25 mouse cellular contexts compared by ENCODE assay signal in the genomic region with DNA sequence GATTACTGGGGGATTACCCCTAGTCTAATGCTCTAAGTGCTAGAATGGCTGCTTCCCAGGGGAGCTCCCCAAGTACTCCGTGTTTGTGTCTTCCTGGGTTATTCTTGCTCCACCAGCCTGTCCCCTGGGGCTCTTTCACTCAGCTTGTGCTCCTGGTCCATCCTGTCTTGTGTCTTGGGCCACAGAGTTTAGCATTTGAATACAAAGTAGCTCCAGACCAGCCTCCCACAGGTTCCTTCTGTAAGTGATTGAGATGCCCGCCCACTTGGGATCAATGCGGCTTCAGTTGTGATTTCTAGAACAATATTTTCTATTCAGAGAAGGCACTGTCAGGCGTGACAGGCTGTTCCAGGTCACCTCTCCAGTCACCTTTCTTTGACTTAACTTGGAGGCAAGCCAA. TPM values are rescaled to one million over a fixed set of nuclear protein-coding genes. Genes with fewer than 3 reads are reported as not detected.
A peak's percentile ranks its signal among the peaks of the same experiment; 100 is the strongest.
DNase-seq lines count a peak whose midpoint lies in the region; ATAC-seq lines count a peak whose summit lies in the region.
"Had no signal": no experiment of that assay in that cellular context is flagged by ENCODE, and none has a peak within 500 bp of the region (broad histone marks: within the 10 kb centered on the region; RNA-seq: fewer than 3 reads in every experiment).

No protein-coding gene starts in this region.

- no peak overlapping the region for H3K9ac ChIP-seq in liver, embryonic 13.5 days
- H3K9ac ChIP-seq in liver, embryonic 11.5 days (ENCODE audit: low read depth, low read length) = no peak overlapping the region
- H3K9ac ChIP-seq: forebrain, postnatal 0 days; hindbrain, embryonic 15.5 days; limb, embryonic 12.5 days; liver, embryonic 14.5 days; lung, embryonic 15.5 days; neural tube, embryonic 12.5 days had no signal

- H3K4me3 ChIP-seq in liver, embryonic 13.5 days (replicated peaks) = no peak overlapping the region
- no peak overlapping the region for H3K4me3 ChIP-seq in liver, embryonic 11.5 days (ENCODE audit: low read depth, low read length)
- H3K4me3 ChIP-seq: hindbrain, embryonic 10.5 days; hindbrain, embryonic 15.5 days; limb, embryonic 12.5 days; lung, embryonic 15.5 days; neural tube, embryonic 12.5 days had no signal

- no peak for ATAC-seq in liver, embryonic 13.5 days (ENCODE audit: low read depth)
- ATAC-seq in liver, embryonic 11.5 days (replicated peaks; ENCODE audit: low FRiP score) = no peak
- ATAC-seq: activated CD4-positive, CD25-positive, alpha-beta regulatory T cell, adult 4 months; forebrain, postnatal 0 days; inflammation-experienced regulatory T-cells, adult 6 months; midbrain, embryonic 16.5 days had no signal

- H3K36me3 ChIP-seq in liver, embryonic 13.5 days = peaks cover 29% of the 10 kb centered on the region
- H3K36me3 ChIP-seq in liver, embryonic 11.5 days (ENCODE audit: control insufficient read depth, insufficient read depth, low read length) = no peaks in the 10 kb centered on the region; the same call in 1 of the 2 replicates
- H3K36me3 ChIP-seq: hindbrain, embryonic 10.5 days; hindbrain, embryonic 15.5 days; limb, embryonic 12.5 days; lung, embryonic 15.5 days; neural tube, embryonic 12.5 days had no signal

- no peak overlapping the region for H3K4me2 ChIP-seq in liver, embryonic 13.5 days
- no peak overlapping the region for H3K4me2 ChIP-seq in liver, embryonic 11.5 days
- H3K4me2 ChIP-seq: hindbrain, embryonic 15.5 days; limb, embryonic 12.5 days; lung, embryonic 15.5 days; midbrain, embryonic 11.5 days; neural tube, embryonic 12.5 days had no signal

- peak overlapping the region; percentile 100; the same call in 1 of the 2 replicates for H3K27ac ChIP-seq in liver, embryonic 13.5 days
- no peak overlapping the region for H3K27ac ChIP-seq in liver, embryonic 11.5 days (ENCODE audit: low read depth, low read length)
- H3K27ac ChIP-seq: hindbrain, embryonic 10.5 days; hindbrain, embryonic 15.5 days; limb, embryonic 12.5 days; liver, embryonic 14.5 days; lung, embryonic 15.5 days; neural tube, embryonic 12.5 days had no signal

- H3K9me3 ChIP-seq in liver, embryonic 13.5 days (replicated peaks) = no peaks in the 10 kb centered on the region
- H3K9me3 ChIP-seq in liver, embryonic 11.5 days (ENCODE audit: control insufficient read depth, low read length) = no peaks in the 10 kb centered on the region
- H3K9me3 ChIP-seq: hindbrain, embryonic 10.5 days; hindbrain, embryonic 15.5 days; limb, embryonic 12.5 days; lung, embryonic 15.5 days; neural tube, embryonic 12.5 days had no signal

- peaks cover 66% of the 10 kb centered on the region for H3K4me1 ChIP-seq in liver, embryonic 13.5 days (replicated peaks)
- H3K4me1 ChIP-seq in liver, embryonic 11.5 days (replicated peaks; ENCODE audit: control insufficient read depth, insufficient read depth, low read length) = peaks cover 6% of the 10 kb centered on the region

- no peaks in the 10 kb centered on the region for H3K27me3 ChIP-seq in liver, embryonic 13.5 days
- H3K27me3 ChIP-seq in liver, embryonic 11.5 days (replicated peaks; ENCODE audit: control insufficient read depth, insufficient read depth, low read length) = no peaks in the 10 kb centered on the region
- H3K27me3 ChIP-seq: hindbrain, embryonic 15.5 days; limb, embryonic 12.5 days; lung, embryonic 15.5 days; neural tube, embryonic 12.5 days had no signal

- DNase-seq in liver, embryonic 13.5 days = no peak
- DNase-seq in liver, embryonic 11.5 days (ENCODE audit: low spot score) = no peak
- DNase-seq in ES-CJ7 (ENCODE audit: low read depth, low spot score) (peak; percentile 59), ZHBTc4 (ENCODE audit: low read depth, low spot score) (peak; percentile 74)
- peak; percentile 39 for DNase-seq in retina, postnatal 1 day
- no peak for DNase-seq in ovary, postnatal 36 days (ENCODE audit: low spot score)
- no peak for DNase-seq in cerebellum, postnatal 25 days
- DNase-seq: B cell, adult 2 months; cerebellum, adult 18-20 months; cerebellum, postnatal 14 days; forebrain, postnatal 0 days; heart, postnatal 14 days; kidney, adult 11 months; right cerebral cortex, postnatal 14 days; thymus, postnatal 14 days had no signal

- WGBS in liver, embryonic 13.5 days (ENCODE audit: insufficient replicate concordance) = 71% methylated on average over 4 of the region's 4 CpGs
- WGBS in liver, embryonic 11.5 days = 68% methylated on average over 4 of the region's 4 CpGs

RNA-seq across cellular contexts. Expression of a gene that starts 4.0 kb away (rescaled TPM):
- 30.1 and 43.5 TPM in 2 replicates for polyA plus RNA-seq in liver, embryonic 13.5 days (2015; fragmentation: Nextera tagmentation; extraction: Ambion mirVana)
- 34.2 and 37.9 TPM in 2 replicates for polyA plus RNA-seq in liver, embryonic 11.5 days (2014; fragmentation: Nextera tagmentation; extraction: Ambion mirVana)

RNA-seq across cellular contexts. Expression of a gene that starts 4.1 kb away (rescaled TPM):
- 129 and 141 TPM in 2 replicates for polyA plus RNA-seq in liver, embryonic 13.5 days (2015; fragmentation: Nextera tagmentation; extraction: Ambion mirVana)
- 56.8 and 59.1 TPM in 2 replicates for polyA plus RNA-seq in liver, embryonic 11.5 days (2014; fragmentation: Nextera tagmentation; extraction: Ambion mirVana)

Comparison
In these comparisons a context has a peak if more than half of its experiments do, and no peak if none do; other contexts are left out.
1. DNase-seq: peak in ES-CJ7 (single experiment), ZHBTc4 (single experiment) and retina, postnatal 1 day (single experiment); none in liver, embryonic 13.5 days (single experiment), liver, embryonic 11.5 days (single experiment), ovary, postnatal 36 days (single experiment) and cerebellum, postnatal 25 days (0 of 2).